Mouse (Mus musculus): Measurements from ENCODE around the gene Trio. TPM values are rescaled to one million over a fixed set of nuclear protein-coding genes. Genes with fewer than 3 reads are reported as not detected.

Trio gene
- polyA plus RNA-seq, 1 experiment: 23.8 TPM

DNA sequence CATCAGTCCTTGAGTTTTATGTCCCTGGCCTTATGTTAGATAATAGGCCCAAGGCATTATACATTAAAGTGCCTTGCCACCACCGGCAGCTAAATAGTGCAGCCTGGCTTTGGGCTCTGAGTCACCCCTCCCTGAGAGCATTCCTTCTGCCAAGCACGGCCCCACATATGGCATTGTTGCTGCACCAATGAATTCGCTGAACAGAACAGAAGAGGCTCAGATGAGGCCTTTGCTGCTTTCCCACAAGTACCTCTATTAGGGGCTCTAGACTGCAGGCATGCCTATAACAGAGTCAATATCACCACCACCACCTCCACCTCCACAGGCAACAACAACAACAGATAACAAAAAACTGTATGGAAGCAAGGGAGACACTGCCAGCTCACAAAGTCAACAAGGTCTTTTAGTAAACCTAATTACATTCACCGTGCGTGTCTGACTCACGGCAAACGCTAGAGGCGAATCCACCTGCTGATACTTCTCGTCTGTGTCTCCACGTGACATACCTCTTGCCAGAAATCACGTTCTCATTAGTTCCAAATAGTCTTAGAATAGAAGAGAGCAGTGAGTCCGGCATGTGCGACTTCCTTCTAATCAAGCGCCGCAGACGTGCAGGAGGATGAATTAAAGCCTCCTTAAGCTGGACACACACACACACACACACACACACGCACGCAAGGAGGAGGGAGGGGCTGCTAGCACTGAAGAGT, 82.0 kb downstream of the Trio start:
- Histone ChIP-seq H3K36me3 (ENCODE audit: control insufficient read depth, insufficient read depth, low read length) (no peaks in the 10 kb centered on the region), H3K27ac (ENCODE audit: insufficient read depth, low read length) (no peak overlapping the region), H3K27me3 (ENCODE audit: control insufficient read depth, insufficient read depth, low read length) (no peaks in the 10 kb centered on the region), H3K4me1 (ENCODE audit: control insufficient read depth, insufficient read depth, insufficient read length) (no peaks in the 10 kb centered on the region), H3K4me3 (ENCODE audit: extremely low read depth, insufficient read depth, insufficient read length) (no peak overlapping the region)
- no peak for DNase-seq (ENCODE audit: low read depth in 1 of 2, low spot score in 2 of 2)
- WGBS: 92% methylated on average over 18 of the region's 18 CpGs
- TF ChIP-seq CTCF (IDR thresholded peaks at IDR 0.05; ENCODE audit: extremely low read depth, insufficient read depth, insufficient read length, insufficient replicate concordance): no peak
- TF ChIP-seq POLR2A (IDR thresholded peaks at IDR 0.05; ENCODE audit: low read depth, low read length): no peak

DNA sequence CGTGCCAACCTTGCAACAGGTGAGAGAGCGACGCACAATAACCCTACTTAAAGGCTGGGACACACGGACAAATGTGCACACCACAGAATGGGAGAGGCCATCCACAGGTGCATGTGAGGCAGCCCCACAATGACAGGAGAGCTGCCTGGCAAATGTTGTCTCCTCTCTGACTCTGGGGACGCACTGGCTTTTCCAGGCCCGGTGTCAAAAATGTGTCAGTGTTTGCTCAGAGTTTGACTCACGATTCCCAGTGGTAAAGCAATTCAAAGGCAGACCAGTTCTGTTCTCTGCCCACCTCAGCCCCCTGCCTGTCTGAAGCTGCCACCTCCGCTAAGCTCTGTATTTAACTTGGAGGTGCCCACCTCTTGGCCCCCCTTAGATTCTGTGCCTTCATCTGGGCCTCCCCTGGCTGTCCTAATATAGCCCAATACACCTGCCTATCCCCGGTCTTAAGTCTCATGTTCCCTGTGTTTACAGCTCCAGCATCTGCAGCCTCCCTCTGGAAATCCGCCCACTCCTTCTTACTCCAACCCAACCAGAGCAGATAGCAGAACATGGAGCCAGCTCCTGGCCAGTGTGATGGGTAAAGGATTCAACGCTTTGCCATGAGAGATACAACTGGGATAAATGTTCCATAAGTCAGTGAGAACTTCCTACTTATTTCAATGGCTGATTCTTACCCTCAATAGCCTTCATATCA, 83.3 kb downstream of the Trio start:
- Histone ChIP-seq H3K27ac (ENCODE audit: insufficient read depth, low read length) (no peak overlapping the region), H3K27me3 (ENCODE audit: control insufficient read depth, insufficient read depth, low read length) (no peaks in the 10 kb centered on the region), H3K36me3 (ENCODE audit: control insufficient read depth, insufficient read depth, low read length) (no peaks in the 10 kb centered on the region), H3K4me3 (ENCODE audit: extremely low read depth, insufficient read depth, insufficient read length) (no peak overlapping the region), H3K4me1 (ENCODE audit: control insufficient read depth, insufficient read depth, insufficient read length) (no peaks in the 10 kb centered on the region; the same call in 1 of the 2 replicates)
- TF ChIP-seq POLR2A (IDR thresholded peaks at IDR 0.05; ENCODE audit: low read depth, low read length) (no peak), CTCF (IDR thresholded peaks at IDR 0.05; ENCODE audit: extremely low read depth, insufficient read depth, insufficient read length, insufficient replicate concordance) (no peak)
- WGBS: 93% methylated on average over 11 of the region's 11 CpGs
- DNase-seq (ENCODE audit: low read depth in 1 of 2, low spot score in 2 of 2): no peak

DNA sequence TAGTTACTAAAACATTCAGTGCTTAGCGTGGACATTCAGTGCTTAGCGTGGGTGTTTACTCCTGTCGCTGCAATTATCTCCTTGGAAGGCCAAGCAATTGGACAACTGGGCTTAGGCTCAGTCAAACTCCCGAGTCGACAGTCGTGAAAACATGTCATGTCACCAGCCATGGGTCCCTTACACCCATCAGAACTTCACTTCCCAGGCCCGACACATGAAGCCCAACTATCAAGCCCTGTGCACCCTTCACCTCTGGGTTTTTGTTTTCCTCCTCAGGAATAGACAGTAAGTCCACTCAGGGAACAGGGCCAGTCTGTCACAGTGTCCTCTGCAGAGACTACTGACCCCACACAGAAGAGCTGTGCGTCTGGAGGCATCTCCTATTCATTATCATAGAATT, 84.2 kb downstream of the Trio start:
- H3K27ac ChIP-seq (ENCODE audit: insufficient read depth, low read length): no peak overlapping the region
- H3K36me3 ChIP-seq (ENCODE audit: control insufficient read depth, insufficient read depth, low read length): no peaks in the 10 kb centered on the region
- no peak for TF ChIP-seq CTCF (IDR thresholded peaks at IDR 0.05; ENCODE audit: extremely low read depth, insufficient read depth, insufficient read length, insufficient replicate concordance)
- DNase-seq (ENCODE audit: low read depth in 1 of 2, low spot score in 2 of 2): no peak
- H3K4me1 ChIP-seq (ENCODE audit: control insufficient read depth, insufficient read depth, insufficient read length): no peaks in the 10 kb centered on the region; the same call in 1 of the 2 replicates
- no peaks in the 10 kb centered on the region for H3K27me3 ChIP-seq (ENCODE audit: control insufficient read depth, insufficient read depth, low read length)
- no peak overlapping the region for H3K4me3 ChIP-seq (ENCODE audit: extremely low read depth, insufficient read depth, insufficient read length)
- WGBS: 86% methylated on average over 8 of the region's 8 CpGs

DNA sequence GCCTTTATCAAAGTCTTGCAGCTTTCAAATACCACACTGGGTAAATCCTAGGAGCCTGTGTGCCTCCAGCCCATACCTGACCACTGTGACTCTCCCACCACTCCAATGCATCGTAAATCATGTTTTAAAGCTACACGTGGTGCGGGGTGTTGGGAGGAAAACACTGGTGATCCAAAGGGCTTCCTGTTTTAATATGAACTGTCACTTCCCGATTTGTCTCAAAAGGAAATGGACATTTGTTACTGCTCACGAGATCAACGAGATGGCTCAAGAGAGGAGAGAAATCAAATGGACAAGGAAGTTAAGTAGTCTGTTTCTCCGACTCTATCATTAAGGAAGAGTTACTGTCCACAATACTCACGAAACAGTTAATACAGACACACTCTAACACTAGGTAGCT, 84.6 kb downstream of the Trio start:
- TF ChIP-seq POLR2A (IDR thresholded peaks at IDR 0.05; ENCODE audit: low read depth, low read length) (no peak), CTCF (IDR thresholded peaks at IDR 0.05; ENCODE audit: extremely low read depth, insufficient read depth, insufficient read length, insufficient replicate concordance) (no peak)
- Histone ChIP-seq H3K36me3 (ENCODE audit: control insufficient read depth, insufficient read depth, low read length) (no peaks in the 10 kb centered on the region), H3K27ac (ENCODE audit: insufficient read depth, low read length) (no peak overlapping the region), H3K4me3 (ENCODE audit: extremely low read depth, insufficient read depth, insufficient read length) (no peak overlapping the region), H3K27me3 (ENCODE audit: control insufficient read depth, insufficient read depth, low read length) (no peaks in the 10 kb centered on the region), H3K4me1 (ENCODE audit: control insufficient read depth, insufficient read depth, insufficient read length) (no peaks in the 10 kb centered on the region; the same call in 1 of the 2 replicates)
- WGBS: 36% methylated on average over 8 of the region's 8 CpGs
- no peak for DNase-seq (ENCODE audit: low read depth in 1 of 2, low spot score in 2 of 2)

DNA sequence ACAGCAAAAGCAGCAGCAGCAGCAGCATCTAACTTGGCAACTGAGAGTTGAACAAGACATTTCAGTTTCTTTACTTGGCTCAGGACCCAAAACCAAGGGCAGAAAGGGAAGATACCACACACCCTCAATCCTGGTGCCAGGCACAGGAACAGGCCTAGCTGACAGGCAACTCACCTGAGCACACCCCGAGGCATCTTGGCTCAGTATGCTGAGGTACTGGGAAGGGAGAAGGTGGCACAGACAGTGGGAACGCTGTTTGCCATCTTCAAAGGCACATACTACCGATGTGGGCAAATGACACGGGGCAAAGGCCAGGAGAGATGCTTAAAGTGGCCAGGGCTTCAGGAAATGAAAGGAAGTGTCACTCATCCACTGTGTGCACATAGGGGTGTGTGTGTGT, 85.6 kb downstream of the Trio start:
- H3K36me3 ChIP-seq (ENCODE audit: control insufficient read depth, insufficient read depth, low read length): no peaks in the 10 kb centered on the region
- no peaks in the 10 kb centered on the region; the same call in 1 of the 2 replicates for H3K4me1 ChIP-seq (ENCODE audit: control insufficient read depth, insufficient read depth, insufficient read length)
- H3K27ac ChIP-seq (ENCODE audit: insufficient read depth, low read length): no peak overlapping the region
- 86% methylated on average over 4 of the region's 4 CpGs for WGBS
- TF ChIP-seq POLR2A (IDR thresholded peaks at IDR 0.05; ENCODE audit: low read depth, low read length): no peak
- TF ChIP-seq CTCF (IDR thresholded peaks at IDR 0.05; ENCODE audit: extremely low read depth, insufficient read depth, insufficient read length, insufficient replicate concordance): no peak
- no peak overlapping the region for H3K4me3 ChIP-seq (ENCODE audit: extremely low read depth, insufficient read depth, insufficient read length)
- DNase-seq (ENCODE audit: low read depth in 1 of 2, low spot score in 2 of 2): no peak
- H3K27me3 ChIP-seq (ENCODE audit: control insufficient read depth, insufficient read depth, low read length): no peaks in the 10 kb centered on the region

DNA sequence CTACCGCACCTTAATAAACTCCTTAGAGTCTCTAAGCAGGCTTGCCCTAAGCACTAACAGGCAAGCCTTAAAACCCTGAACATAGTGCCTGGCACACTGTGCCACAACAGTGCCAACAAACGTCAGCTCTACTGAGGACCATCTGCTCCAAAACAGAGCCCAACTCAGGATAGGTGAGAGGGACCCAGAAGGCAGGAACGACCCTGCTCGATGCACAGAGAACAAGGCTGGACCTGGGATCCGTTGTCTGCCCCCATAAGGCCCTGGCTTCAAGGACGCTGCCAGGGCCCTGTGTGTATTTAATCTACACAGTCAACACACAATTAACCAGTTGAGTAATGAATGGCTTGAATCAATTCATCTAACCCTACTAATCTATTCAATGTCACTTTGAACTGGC, 86.8 kb downstream of the Trio start:
- 95% methylated on average over 6 of the region's 6 CpGs for WGBS
- Histone ChIP-seq H3K27ac (ENCODE audit: insufficient read depth, low read length) (no peak overlapping the region), H3K4me1 (ENCODE audit: control insufficient read depth, insufficient read depth, insufficient read length) (no peaks in the 10 kb centered on the region; the same call in 1 of the 2 replicates), H3K36me3 (ENCODE audit: control insufficient read depth, insufficient read depth, low read length) (no peaks in the 10 kb centered on the region), H3K27me3 (ENCODE audit: control insufficient read depth, insufficient read depth, low read length) (no peaks in the 10 kb centered on the region), H3K4me3 (ENCODE audit: extremely low read depth, insufficient read depth, insufficient read length) (no peak overlapping the region)
- DNase-seq (ENCODE audit: low read depth in 1 of 2, low spot score in 2 of 2): no peak
- TF ChIP-seq CTCF (IDR thresholded peaks at IDR 0.05; ENCODE audit: extremely low read depth, insufficient read depth, insufficient read length, insufficient replicate concordance): no peak
- no peak for TF ChIP-seq POLR2A (IDR thresholded peaks at IDR 0.05; ENCODE audit: low read depth, low read length)
